Mouse (Mus musculus) forebrain, embryonic 14.5 days (tissue): ENCODE measurements around the gene Mrtfa. TPM values are rescaled to one million over a fixed set of nuclear protein-coding genes. Genes with fewer than 3 reads are reported as not detected.
A peak's percentile ranks its signal among the peaks of the same experiment; 100 is the strongest.

Experiments
- ATAC-seq: fragments of 200-750 bp; cut with Nextera tagmentation; 2 replicates; pipeline ENCODE4 v1.8.0; 2017; ENCODE audit warnings: mild to moderate bottlenecking, moderate library complexity
- DNase-seq: peaks from one replicate; pipeline ENCODE4 v3.0.0-alpha.2; 2015; ENCODE audit warnings: low spot score
- H3K27ac ChIP-seq: fragments of 300-500 bp; sonication (generic); 2 replicates; pipeline ENCODE4 v1.5.1; 2014; ENCODE audit warnings: low read depth, mild to moderate bottlenecking, control low read depth, low read length, moderate library complexity
- H3K27me3 ChIP-seq: fragments of 300-500 bp; sonication (generic); replicated peaks from 2 replicates; pipeline ENCODE4 v1.6.1; 2014; ENCODE audit warnings: low read length, control low read depth, mixed read lengths; ENCODE audit not compliant: control insufficient read depth, insufficient read depth
- H3K36me3 ChIP-seq: fragments of 300-500 bp; sonication (generic); 2 replicates; pipeline ENCODE4 v1.6.1; 2014; ENCODE audit warnings: low read length, control low read depth; ENCODE audit not compliant: control insufficient read depth, insufficient read depth
- H3K4me1 ChIP-seq: fragments of 300-500 bp; sonication (generic); 2 replicates; pipeline ENCODE4 v1.6.1; 2014; ENCODE audit warnings: antibody characterized with exemption, low read length, control low read depth; ENCODE audit not compliant: control insufficient read depth, insufficient read depth
- H3K4me2 ChIP-seq: fragments of 300-500 bp; sonication (generic); 2 replicates; pipeline ENCODE4 v1.6.1; 2014; ENCODE audit warnings: mild to moderate bottlenecking, control low read depth, low read length
- H3K4me3 ChIP-seq: fragments of 300-500 bp; sonication (generic); 2 replicates; pipeline ENCODE4 v1.5.1; 2014; ENCODE audit warnings: low read depth, low read length, control low read depth
- H3K9ac ChIP-seq: fragments of 300-500 bp; sonication (generic); 2 replicates; pipeline ENCODE4 v1.6.1; 2014; ENCODE audit warnings: mild to moderate bottlenecking, low read length, control low read depth, moderate library complexity
- H3K9me3 ChIP-seq: fragments of 300-500 bp; sonication (generic); replicated peaks from 2 replicates; pipeline ENCODE4 v1.6.1; 2016; ENCODE audit warnings: low read length, control low read depth, mixed read lengths; ENCODE audit not compliant: control insufficient read depth
- WGBS: fragments of 180-500 bp; shearing (Covaris S2); extraction: QIAGEN DNeasy Blood & Tissue Kit; methylation state at CpG from one replicate; pipeline ENCODE4 v1.1.7; 2014; 5-methylcytosine and 5-hydroxymethylcytosine counted together
- polyA plus RNA-seq: library from polyadenylated mRNA; unstranded; fragments of >200 nt; fragmentation: Nextera tagmentation; extraction: Ambion mirVana; gene quantifications from 2 replicates; pipeline ENCODE4 v1.2.1, GENCODE M21; 2014

Gene Mrtfa
- polyA plus RNA-seq, 1 experiment from 2014 or later, result 13.6 TPM

DNA sequence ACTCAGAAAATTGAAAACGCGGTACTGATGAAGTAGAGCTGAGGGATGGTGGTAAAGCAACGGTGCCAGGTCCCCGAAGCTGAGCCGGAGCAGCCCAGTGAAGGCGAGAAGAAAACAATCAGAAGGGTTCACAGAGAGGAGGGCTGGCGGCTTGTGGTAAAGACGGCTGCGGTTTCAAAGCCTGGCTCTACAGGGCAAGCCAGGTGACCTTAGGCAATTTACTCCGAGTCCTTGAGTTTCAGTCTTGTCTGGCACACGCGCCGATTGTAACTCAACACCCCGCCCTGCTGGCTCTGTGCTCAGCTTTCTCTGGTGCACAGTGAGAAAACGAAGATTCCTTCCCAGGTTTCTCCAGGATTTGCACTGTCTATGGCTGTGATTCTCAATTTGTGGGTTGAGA is 22.4 kb upstream of the Mrtfa start:
- Histone ChIP-seq H3K4me3 (no peak overlapping the region), H3K27me3 (no peaks in the 10 kb centered on the region), H3K9ac (no peak overlapping the region), H3K9me3 (no peaks in the 10 kb centered on the region), H3K27ac (no peak overlapping the region), H3K36me3 (no peaks in the 10 kb centered on the region), H3K4me1 (no peaks in the 10 kb centered on the region), H3K4me2 (no peak overlapping the region)
- no peak for DNase-seq
- 79% methylated on average over 15 of the region's 15 CpGs for WGBS
- ATAC-seq, result no peak

DNA sequence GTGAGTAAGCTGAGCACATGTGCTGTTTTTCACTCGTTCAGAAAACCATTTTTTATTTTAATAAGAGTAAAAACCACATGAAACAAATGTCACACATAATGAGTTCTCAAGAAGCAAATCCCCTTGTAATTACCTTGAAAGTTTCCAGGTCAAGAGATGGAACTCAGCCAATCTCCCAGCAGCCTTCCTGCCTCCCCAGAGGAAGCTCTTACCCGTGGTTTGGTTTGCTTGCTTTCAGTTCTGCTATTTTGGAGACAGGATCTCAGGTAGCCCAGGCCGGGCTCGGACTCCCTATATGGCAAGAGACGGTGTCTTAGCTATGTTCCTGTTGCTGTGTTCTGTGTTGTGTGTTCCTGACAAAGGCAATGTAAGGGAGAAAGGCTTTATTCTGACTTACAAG is 19.9 kb upstream of the Mrtfa start:
- Histone ChIP-seq H3K4me1 (no peaks in the 10 kb centered on the region), H3K4me3 (no peak overlapping the region), H3K27me3 (no peaks in the 10 kb centered on the region), H3K9ac (no peak overlapping the region), H3K27ac (no peak overlapping the region), H3K9me3 (no peaks in the 10 kb centered on the region), H3K4me2 (no peak overlapping the region), H3K36me3 (no peaks in the 10 kb centered on the region)
- ATAC-seq, result no peak
- no peak for DNase-seq
- 71% methylated on average over 5 of the region's 5 CpGs for WGBS

- no peak overlapping the region for H3K9ac ChIP-seq
- ATAC-seq, result no peak
- WGBS, result 92% methylated on average over 5 of the region's 5 CpGs
- H3K27me3 ChIP-seq, result no peaks in the 10 kb centered on the region
- H3K4me1 ChIP-seq, result no peaks in the 10 kb centered on the region
- no peak for DNase-seq
- no peak overlapping the region for H3K4me3 ChIP-seq
- no peak overlapping the region for H3K27ac ChIP-seq
- no peaks in the 10 kb centered on the region for H3K9me3 ChIP-seq
- no peak overlapping the region for H3K4me2 ChIP-seq
- H3K36me3 ChIP-seq, result no peaks in the 10 kb centered on the region
Measured at GRCm38 (mm10) chr15:81202462-81202861, 11.9 kb upstream of the Mrtfa start.

DNA sequence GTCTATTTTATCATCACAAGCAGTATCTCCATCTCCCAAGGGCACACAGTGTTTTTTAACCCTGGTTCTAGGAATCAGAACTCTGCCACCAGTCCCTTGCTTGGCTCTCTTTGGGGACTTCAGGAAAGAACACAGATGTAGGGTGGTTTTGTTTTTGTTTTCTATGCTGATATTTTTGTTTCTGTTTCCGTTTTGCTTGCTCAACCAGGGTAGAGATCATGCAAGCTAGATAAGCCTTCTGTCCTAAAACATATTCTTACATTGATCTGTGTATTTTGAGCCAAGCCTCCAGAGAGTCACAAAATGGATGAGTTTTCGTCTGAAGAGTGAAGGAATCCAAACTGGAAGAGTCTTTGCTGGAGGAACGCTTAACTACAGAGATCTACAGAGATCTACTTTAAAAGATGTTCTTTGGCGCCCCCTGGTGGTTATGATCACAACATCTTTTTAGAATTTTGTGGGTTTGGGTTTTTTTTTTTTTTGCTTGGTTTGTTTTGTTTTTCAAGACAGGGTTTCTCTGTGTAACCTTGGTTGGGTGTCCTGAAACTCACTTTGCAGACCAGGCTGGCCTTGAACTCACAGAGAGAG is 8.9 kb upstream of the Mrtfa start:
- H3K4me3 ChIP-seq, result no peak overlapping the region
- no peak overlapping the region for H3K4me2 ChIP-seq
- H3K9ac ChIP-seq, result no peak overlapping the region
- ATAC-seq (no peak), DNase-seq (peak; percentile 91)
- no peaks in the 10 kb centered on the region for H3K4me1 ChIP-seq
- no peaks in the 10 kb centered on the region for H3K27me3 ChIP-seq
- no peak overlapping the region for H3K27ac ChIP-seq
- 26% methylated on average over 4 of the region's 4 CpGs for WGBS
- no peaks in the 10 kb centered on the region for H3K9me3 ChIP-seq
- H3K36me3 ChIP-seq, result no peaks in the 10 kb centered on the region

- Histone ChIP-seq H3K27me3 (no peaks in the 10 kb centered on the region), H3K27ac (no peak overlapping the region), H3K36me3 (no peaks in the 10 kb centered on the region), H3K4me2 (no peak overlapping the region), H3K9me3 (no peaks in the 10 kb centered on the region), H3K4me1 (no peaks in the 10 kb centered on the region), H3K9ac (no peak overlapping the region), H3K4me3 (no peak overlapping the region)
- no peak for ATAC-seq
- DNase-seq, result no peak
- 91% methylated on average over 5 of the region's 5 CpGs for WGBS
Measured at GRCm38 (mm10) chr15:81198447-81198846, 7.9 kb upstream of the Mrtfa start.

GRCm38 (mm10) chr15:81197197-81197596 is 6.6 kb upstream of the Mrtfa start:
- Histone ChIP-seq H3K27me3 (no peaks in the 10 kb centered on the region), H3K4me1 (no peaks in the 10 kb centered on the region), H3K4me2 (no peak overlapping the region), H3K9ac (no peak overlapping the region), H3K27ac (no peak overlapping the region), H3K4me3 (no peak overlapping the region), H3K9me3 (no peaks in the 10 kb centered on the region), H3K36me3 (no peaks in the 10 kb centered on the region)
- no peak for ATAC-seq
- DNase-seq, result no peak
- WGBS, result 82% methylated on average over 10 of the region's 10 CpGs

GRCm38 (mm10) chr15:81195447-81195846 is 4.9 kb upstream of the Mrtfa start:
- no peak for ATAC-seq
- WGBS, result 58% methylated on average over 4 of the region's 4 CpGs
- no peaks in the 10 kb centered on the region for H3K9me3 ChIP-seq
- DNase-seq, result no peak
- H3K4me1 ChIP-seq, result peaks cover 4% of the 10 kb centered on the region; the same call in 1 of the 2 replicates
- H3K36me3 ChIP-seq, result no peaks in the 10 kb centered on the region
- H3K27me3 ChIP-seq, result no peaks in the 10 kb centered on the region
- no peak overlapping the region for H3K9ac ChIP-seq
- H3K4me3 ChIP-seq, result no peak overlapping the region
- no peak overlapping the region for H3K27ac ChIP-seq
- H3K4me2 ChIP-seq, result no peak overlapping the region

DNA sequence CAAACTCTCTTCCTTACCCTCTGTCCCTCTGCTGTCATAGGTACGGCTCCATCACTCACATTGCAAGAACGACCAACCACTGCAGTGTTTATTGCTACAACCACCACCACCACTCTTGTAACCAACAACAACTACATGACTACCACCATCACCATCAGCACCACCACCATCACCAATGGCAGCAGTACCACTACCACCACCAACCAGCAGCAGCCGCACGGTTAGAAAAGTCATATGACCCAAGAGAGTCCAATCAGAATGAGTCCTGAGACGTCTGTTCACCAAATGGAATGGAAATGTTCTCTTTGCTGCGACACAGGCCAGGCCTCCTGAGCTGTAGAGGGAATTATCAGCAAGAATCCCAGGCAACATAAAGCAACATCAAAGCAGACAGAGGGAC is 4.2 kb upstream of the Mrtfa start:
- Histone ChIP-seq H3K4me3 (no peak overlapping the region), H3K4me2 (no peak overlapping the region), H3K36me3 (no peaks in the 10 kb centered on the region), H3K9me3 (no peaks in the 10 kb centered on the region), H3K4me1 (peaks cover 4% of the 10 kb centered on the region; the same call in 1 of the 2 replicates), H3K27ac (no peak overlapping the region), H3K9ac (no peak overlapping the region), H3K27me3 (no peaks in the 10 kb centered on the region)
- DNase-seq (no peak), ATAC-seq (no peak)
- 88% methylated on average over 6 of the region's 6 CpGs for WGBS

GRCm38 (mm10) chr15:81192858-81193257 is 2.3 kb upstream of the Mrtfa start:
- DNase-seq (no peak), ATAC-seq (no peak)
- WGBS, result 93% methylated on average over 8 of the region's 8 CpGs
- Histone ChIP-seq H3K27me3 (no peaks in the 10 kb centered on the region), H3K4me3 (no peak overlapping the region), H3K27ac (no peak overlapping the region), H3K36me3 (0 out of 2 replicates have a peak, but pooled peaks cover 1% of the 10 kb centered on the region), H3K4me1 (peaks cover 12% of the 10 kb centered on the region; the same call in 1 of the 2 replicates), H3K4me2 (no peak overlapping the region), H3K9ac (no peak overlapping the region), H3K9me3 (no peaks in the 10 kb centered on the region)
